Mouse (Mus musculus) cortical plate, adult 2 months (tissue): ENCODE data around the gene Prpf4. TPM values are rescaled to one million over a fixed set of nuclear protein-coding genes. Genes with fewer than 3 reads are reported as not detected.

Source experiments
- H3K27ac ChIP-seq: fragments of 200-500 bp; 2 replicates; pipeline ENCODE4 v1.5.1; 2012; ENCODE audit warnings: low read length, control low read depth, inconsistent platforms; ENCODE audit not compliant: insufficient read depth
- H3K4me1 ChIP-seq: fragments of 200-500 bp; 2 replicates; pipeline ENCODE4 v1.6.1; 2011; ENCODE audit warnings: low read length; ENCODE audit not compliant: control insufficient read depth, insufficient read depth
- H3K4me3 ChIP-seq: fragments of 200-500 bp; 2 replicates; pipeline ENCODE4 v1.5.1; 2011; ENCODE audit warnings: mild to moderate bottlenecking, low read length, control low read depth; ENCODE audit not compliant: insufficient read depth
- CTCF ChIP-seq: fragments of 200-500 bp; IDR thresholded peaks from 2 replicates; pipeline ENCODE4 v1.5.1; 2011; ENCODE audit warnings: mild to moderate bottlenecking, control low read depth, low read length; ENCODE audit not compliant: insufficient read depth; ENCODE audit errors: extremely low read depth
- POLR2A ChIP-seq: fragments of 200-500 bp; IDR thresholded peaks from 2 replicates; pipeline ENCODE4 v1.6.1; 2011; ENCODE audit warnings: mild to moderate bottlenecking, low read length, control low read depth; ENCODE audit not compliant: insufficient read depth; ENCODE audit errors: extremely low read depth
- polyA plus RNA-seq: library from polyadenylated mRNA; depleted of rRNA; stranded (reverse); fragments of >200 nt; gene quantifications from 2 replicates; pipeline ENCODE4 v1.2.3, GENCODE M21; 2012

The Prpf4 gene
- polyA plus RNA-seq, 1 experiment = 14.3 TPM

- TF ChIP-seq CTCF = no peak
- no peak for TF ChIP-seq POLR2A
- Histone ChIP-seq H3K4me1 (no peaks in the 10 kb centered on the region), H3K4me3 (no peak overlapping the region), H3K27ac (no peak overlapping the region)
Measured at GRCm38 (mm10) chr4:62367586-62367985, 41.0 kb upstream of the Prpf4 start.

GRCm38 (mm10) chr4:62369091-62369490 is 39.5 kb upstream of the Prpf4 start:
- Histone ChIP-seq H3K27ac (no peak overlapping the region), H3K4me3 (no peak overlapping the region), H3K4me1 (no peaks in the 10 kb centered on the region)
- TF ChIP-seq CTCF = no peak
- no peak for TF ChIP-seq POLR2A

GRCm38 (mm10) chr4:62372410-62372809 is 36.2 kb upstream of the Prpf4 start:
- TF ChIP-seq CTCF (no peak), POLR2A (no peak)
- H3K27ac ChIP-seq = no peak overlapping the region
- no peak overlapping the region for H3K4me3 ChIP-seq
- H3K4me1 ChIP-seq = no peaks in the 10 kb centered on the region

- Histone ChIP-seq H3K4me3 (no peak overlapping the region), H3K27ac (no peak overlapping the region), H3K4me1 (no peaks in the 10 kb centered on the region)
- TF ChIP-seq POLR2A (no peak), CTCF (no peak)
Measured at GRCm38 (mm10) chr4:62372818-62373520, 35.6 kb upstream of the Prpf4 start.

GRCm38 (mm10) chr4:62373668-62374067 is 34.9 kb upstream of the Prpf4 start:
- TF ChIP-seq CTCF (no peak), POLR2A (no peak)
- no peaks in the 10 kb centered on the region for H3K4me1 ChIP-seq
- no peak overlapping the region for H3K4me3 ChIP-seq
- H3K27ac ChIP-seq = no peak overlapping the region

- no peak overlapping the region for H3K4me3 ChIP-seq
- TF ChIP-seq POLR2A (no peak), CTCF (no peak)
- no peak overlapping the region for H3K27ac ChIP-seq
- H3K4me1 ChIP-seq = no peaks in the 10 kb centered on the region
Measured at GRCm38 (mm10) chr4:62374342-62374741, 34.3 kb upstream of the Prpf4 start.

GRCm38 (mm10) chr4:62376123-62376522 is 32.5 kb upstream of the Prpf4 start:
- H3K4me3 ChIP-seq = no peak overlapping the region
- H3K4me1 ChIP-seq = no peaks in the 10 kb centered on the region
- TF ChIP-seq POLR2A (no peak), CTCF (no peak)
- no peak overlapping the region for H3K27ac ChIP-seq

- TF ChIP-seq POLR2A (no peak), CTCF (no peak)
- H3K4me3 ChIP-seq = no peak overlapping the region
Measured at GRCm38 (mm10) chr4:62379724-62380381, 28.7 kb upstream of the Prpf4 start.

GRCm38 (mm10) chr4:62383207-62383606 is 25.4 kb upstream of the Prpf4 start:
- Histone ChIP-seq H3K4me3 (no peak overlapping the region), H3K27ac (no peak overlapping the region), H3K4me1 (no peaks in the 10 kb centered on the region)
- TF ChIP-seq CTCF = no peak
- no peak for TF ChIP-seq POLR2A

More at GRCm38 (mm10) chr4:62379724-62380381, 28.7 kb upstream of the Prpf4 start:
- Histone ChIP-seq H3K27ac (no peak overlapping the region), H3K4me1 (no peaks in the 10 kb centered on the region)

GRCm38 (mm10) chr4:62383752-62384151 is 24.8 kb upstream of the Prpf4 start:
- H3K27ac ChIP-seq = no peak overlapping the region
- H3K4me1 ChIP-seq = no peaks in the 10 kb centered on the region
- TF ChIP-seq POLR2A = no peak
- no peak for TF ChIP-seq CTCF
- H3K4me3 ChIP-seq = no peak overlapping the region

- H3K4me1 ChIP-seq = no peaks in the 10 kb centered on the region
- TF ChIP-seq POLR2A = no peak
Measured at GRCm38 (mm10) chr4:62384159-62384558, 24.4 kb upstream of the Prpf4 start.

More at GRCm38 (mm10) chr4:62384159-62384558, 24.4 kb upstream of the Prpf4 start:
- no peak overlapping the region for H3K4me3 ChIP-seq
- no peak overlapping the region for H3K27ac ChIP-seq
